Mouse (Mus musculus) frontal cortex, adult (tissue): ENCODE measurements around the gene Unc45a.
A peak's percentile ranks its signal among the peaks of the same experiment; 100 is the strongest.

ENCODE experiments used
- ATAC-seq: cut with Nextera tagmentation; 2 replicates; pipeline ENCODE4 v1.9.2; 2017; ENCODE audit warnings: mild to moderate bottlenecking, moderate library complexity, mixed read lengths; ENCODE audit not compliant: low TSS enrichment

Gene Unc45a

DNA sequence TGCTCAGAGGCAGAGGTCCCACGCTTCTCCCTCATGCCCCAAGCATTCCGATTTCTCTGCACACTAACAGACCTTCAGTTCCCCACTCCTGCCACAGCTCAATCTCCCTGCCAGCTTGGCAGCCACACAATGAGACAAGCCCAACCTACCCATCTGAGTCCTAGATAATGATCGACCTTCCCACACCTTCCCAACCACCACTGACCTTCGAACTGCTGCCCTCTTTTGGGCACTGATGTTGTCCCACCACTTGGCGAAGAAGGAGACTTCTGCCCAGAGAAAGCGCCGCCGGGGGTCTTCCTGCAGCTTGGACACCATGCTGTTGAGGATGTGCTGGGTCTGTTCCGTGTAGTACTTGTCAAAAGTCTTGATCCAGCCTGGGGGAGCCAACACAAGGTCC is 27.2 kb upstream of the Unc45a start:
- no peak for ATAC-seq

DNA sequence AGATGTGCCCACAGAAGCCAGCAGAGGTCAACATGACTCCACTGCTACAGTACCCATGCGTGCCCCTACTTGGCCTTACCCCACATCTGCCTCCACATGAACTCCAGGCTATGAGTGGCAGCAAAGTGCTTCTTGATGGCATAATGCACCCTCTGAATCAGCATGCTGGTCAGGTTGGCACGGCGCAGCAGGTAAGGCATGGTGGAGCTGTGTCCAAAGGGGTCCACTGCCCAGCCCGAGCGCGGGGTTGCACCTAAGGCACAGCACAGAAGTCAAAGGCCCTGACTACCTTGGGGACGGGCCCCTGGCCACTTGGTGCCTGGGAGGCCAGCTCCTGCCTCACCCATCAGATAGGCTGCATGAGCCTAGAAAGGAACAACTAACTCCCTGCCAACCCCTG is 26.4 kb upstream of the Unc45a start:
- ATAC-seq: no peak

DNA sequence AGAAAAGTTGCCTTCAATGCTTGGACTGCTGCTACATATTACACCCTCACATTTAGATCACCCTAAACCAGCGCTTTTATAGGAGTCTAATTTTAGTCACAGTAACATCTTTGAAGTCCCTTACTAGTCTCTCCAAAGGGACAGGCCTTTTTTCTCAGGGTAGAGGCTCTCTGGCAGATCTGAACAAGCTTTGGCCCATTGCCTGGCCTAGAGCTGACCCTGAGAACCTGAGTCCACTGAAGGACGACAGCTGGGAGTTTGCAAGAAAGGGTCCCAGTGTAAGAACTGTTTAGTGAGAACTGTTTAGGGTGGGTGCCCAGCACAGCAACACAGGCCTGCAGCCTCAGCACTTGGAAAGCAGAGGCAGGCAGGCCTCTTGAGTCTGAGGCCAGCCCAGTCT is 25.0 kb upstream of the Unc45a start:
- ATAC-seq: no peak

- ATAC-seq: no peak
Measured at GRCm38 (mm10) chr7:80360435-80360834, 19.6 kb upstream of the Unc45a start.

- no peak for ATAC-seq
Measured at GRCm38 (mm10) chr7:80358039-80358438, 17.2 kb upstream of the Unc45a start.

GRCm38 (mm10) chr7:80357156-80357555 is 16.4 kb upstream of the Unc45a start:
- peak; percentile 68 for ATAC-seq

DNA sequence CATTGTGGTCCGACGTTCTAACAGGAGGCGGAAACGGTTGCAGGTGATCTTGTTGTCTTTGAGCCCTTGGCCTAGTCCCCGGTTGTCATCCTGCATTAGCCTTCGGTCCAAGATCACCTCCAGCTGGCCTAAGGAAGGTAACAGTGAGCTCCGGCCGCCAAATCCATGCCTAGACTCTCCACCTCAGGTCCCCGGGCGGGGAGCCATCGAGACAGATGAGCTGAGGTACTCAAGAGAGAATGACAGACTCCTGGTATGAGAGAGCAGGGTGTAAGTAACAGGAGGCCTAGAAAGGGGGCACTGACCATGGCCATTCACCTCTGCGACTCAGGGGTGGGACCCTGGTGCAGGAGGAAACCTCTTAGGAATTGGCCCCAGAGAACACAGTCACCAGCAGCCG is 15.5 kb upstream of the Unc45a start:
- 0 out of 2 replicates have a peak, but pooled peaks have one; percentile 14 for ATAC-seq

- no peak for ATAC-seq
Measured at GRCm38 (mm10) chr7:80352920-80353319, 12.1 kb upstream of the Unc45a start.

DNA sequence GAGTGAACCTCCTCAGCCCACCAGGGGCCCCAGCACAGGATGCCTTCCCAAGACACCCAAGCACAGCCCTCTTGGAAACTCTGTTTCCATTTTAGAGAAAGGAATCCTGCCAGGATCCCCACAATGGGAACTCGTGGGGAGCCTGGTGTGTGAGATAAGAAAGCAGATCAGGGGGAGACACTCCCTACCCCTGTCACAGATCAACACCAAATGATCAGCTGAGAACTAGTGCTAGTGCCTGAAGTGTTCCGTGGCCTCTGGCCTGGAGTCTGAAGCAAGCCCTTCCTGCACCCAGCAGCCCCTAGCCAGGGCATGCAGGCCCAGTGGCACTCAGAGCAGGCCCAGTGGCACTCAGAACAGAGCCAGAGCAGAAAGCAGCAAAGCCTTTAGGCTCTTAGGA is 10.0 kb upstream of the Unc45a start:
- no peak for ATAC-seq

DNA sequence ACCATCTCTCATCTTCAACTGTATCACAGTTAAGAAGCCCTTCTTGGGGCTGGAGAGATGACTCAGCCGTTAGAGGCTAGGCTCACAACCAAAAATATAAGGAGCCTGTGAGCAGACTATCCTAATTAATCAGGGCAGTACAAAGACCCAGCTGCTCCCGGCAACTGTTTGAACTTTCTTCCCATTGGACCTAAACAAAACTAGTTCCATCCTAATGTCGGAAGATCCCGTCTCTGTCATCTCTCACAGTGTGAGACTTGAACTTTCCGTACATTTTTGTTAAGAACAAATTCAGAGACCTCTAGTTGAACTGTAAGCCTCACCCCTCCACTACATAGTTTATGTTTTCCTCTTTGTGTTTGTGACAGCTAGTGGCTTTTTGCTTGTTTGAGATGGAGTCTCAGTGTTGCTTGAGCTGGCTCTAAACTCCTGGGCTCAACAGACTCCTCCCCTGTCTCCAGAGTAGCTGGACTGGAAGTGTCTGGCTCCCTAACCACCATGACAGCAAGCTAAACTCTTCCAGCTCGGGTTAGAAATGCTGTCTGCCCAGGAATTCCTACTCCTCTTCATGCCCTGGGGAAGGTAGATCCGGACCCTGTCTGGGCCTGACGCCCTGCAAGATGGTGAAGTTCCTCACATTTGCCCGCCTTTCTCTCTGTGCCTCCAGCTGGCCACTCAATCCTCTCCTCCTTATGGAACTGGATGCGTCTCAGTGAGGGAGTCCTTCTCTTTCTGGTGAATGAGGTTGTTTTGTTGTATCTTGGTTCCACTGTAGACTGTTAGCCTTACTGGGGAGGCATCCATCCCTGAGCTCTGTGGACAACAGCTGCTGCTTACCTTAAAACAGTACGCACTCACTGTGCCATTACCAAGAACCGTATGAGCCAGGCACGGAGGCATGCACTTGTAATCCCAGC is 7.1 kb upstream of the Unc45a start:
- ATAC-seq: no peak

DNA sequence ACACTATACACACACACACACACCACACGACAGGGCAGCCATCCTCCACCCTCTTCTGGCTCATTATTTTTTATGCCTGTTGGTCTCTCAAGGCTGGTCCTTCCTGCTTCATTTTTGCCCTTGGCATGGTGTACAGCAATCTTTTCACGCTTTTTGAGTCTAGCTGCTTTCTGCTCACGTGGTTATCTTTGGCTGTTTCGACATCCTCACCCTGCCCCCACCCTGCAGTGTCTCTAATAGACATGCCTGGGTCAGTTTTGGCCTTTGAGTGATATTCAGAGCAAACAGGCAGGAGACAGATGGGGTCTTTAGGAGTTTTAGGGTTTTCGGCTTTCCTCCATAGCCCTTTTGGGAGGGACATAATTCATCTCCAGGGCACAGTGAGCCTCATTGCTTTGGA is 6.0 kb upstream of the Unc45a start:
- no peak for ATAC-seq

DNA sequence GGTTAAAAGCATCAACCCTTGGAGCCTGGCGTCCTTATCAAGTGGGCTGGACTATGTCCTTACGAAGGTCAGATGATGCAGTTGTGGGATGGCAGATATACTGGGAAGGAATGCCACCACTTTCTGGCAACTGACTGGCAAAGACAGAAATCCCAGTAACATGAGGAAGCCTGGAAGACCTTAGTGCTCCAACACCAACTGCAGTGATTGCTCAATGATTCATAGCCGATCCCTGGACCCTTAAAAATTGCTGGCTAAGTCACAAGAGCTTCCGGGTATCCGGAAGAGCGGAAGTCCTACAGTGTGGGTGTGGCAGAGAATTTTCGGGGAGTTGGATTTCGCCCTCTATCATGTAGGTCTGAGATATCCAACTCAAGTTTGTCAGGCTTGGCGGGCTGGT is 5.4 kb upstream of the Unc45a start:
- ATAC-seq: no peak

- ATAC-seq: no peak
Measured at GRCm38 (mm10) chr7:80343270-80344018, 2.6 kb upstream of the Unc45a start.

GRCm38 (mm10) chr7:80342858-80343257 is 2.1 kb upstream of the Unc45a start, which contains the start of gene Hddc3:
Gene Hddc3 (plus strand): TSS chr7:80343104.
- peak; percentile 53 for ATAC-seq

DNA sequence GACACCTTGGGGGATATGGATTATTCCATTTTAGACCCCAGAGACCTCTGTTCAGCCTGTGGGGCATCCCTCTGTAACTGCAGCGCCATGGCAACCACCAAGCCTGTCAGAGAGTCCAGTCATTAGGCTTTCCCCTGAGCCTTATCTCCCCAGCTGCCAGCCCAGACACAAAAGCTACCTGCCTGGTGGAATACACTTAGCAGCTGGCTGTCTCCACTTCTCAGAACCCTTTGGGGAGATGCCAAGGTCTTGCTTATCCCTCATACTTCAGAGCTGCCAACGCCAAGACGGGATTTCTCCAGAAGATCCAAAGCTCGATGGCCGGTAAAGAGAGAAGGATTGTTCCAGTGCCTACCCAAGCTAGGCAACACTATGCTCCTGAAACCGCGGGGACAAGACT is 988 bp upstream of the Unc45a start:
- ATAC-seq: no peak

DNA sequence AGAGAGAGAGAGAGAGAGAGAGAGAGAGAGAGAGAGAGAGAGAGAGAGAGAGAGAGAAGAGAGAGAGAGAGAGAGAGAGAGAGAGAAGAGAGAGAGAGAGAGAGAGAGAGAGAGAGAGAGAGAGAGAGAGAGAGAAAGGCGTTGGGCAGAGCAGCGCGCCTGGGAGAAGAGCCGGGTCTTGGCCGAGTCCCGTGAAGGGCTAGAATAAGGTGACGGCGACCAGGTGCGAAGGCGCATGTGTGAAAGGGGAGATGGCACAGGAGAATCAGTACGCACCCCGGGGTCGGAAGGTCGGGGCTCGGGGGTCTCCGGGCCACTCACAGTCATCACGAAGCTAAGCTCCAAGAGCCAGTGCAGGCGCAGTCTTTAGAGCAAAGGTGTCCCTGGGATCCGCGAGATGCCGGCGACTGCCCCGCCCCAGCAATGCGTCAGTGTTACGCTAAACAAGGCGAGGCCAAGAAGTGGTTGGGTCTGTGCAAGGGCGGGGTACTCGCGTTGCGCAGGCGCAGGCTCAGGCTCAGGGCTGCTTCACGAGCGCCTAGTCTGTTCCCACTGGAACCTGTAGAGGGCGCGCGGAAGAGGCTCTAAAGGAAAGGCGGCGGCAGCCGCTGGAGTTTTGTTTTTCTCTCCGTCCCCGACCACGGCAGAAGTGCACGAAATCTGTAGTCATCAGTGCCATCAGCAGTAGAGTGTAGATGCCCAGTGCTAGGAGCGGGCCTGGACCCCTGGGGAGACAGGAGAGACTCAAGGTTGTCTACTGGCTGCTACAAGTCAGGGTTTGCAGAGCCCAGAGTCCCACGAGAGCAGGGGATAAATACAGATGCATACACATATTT is 794 bp downstream of the Unc45a start:
- peak; percentile 89 for ATAC-seq

GRCm38 (mm10) chr7:80339371-80339770 is 1.4 kb downstream of the Unc45a start:
- no peak for ATAC-seq

- ATAC-seq: no peak
Measured at GRCm38 (mm10) chr7:80336932-80337331, 3.9 kb downstream of the Unc45a start.

- ATAC-seq: no peak
Measured at GRCm38 (mm10) chr7:80334848-80335247, 6.0 kb downstream of the Unc45a start.

- ATAC-seq: no peak
Measured at GRCm38 (mm10) chr7:80331433-80331832, 9.4 kb downstream of the Unc45a start.

DNA sequence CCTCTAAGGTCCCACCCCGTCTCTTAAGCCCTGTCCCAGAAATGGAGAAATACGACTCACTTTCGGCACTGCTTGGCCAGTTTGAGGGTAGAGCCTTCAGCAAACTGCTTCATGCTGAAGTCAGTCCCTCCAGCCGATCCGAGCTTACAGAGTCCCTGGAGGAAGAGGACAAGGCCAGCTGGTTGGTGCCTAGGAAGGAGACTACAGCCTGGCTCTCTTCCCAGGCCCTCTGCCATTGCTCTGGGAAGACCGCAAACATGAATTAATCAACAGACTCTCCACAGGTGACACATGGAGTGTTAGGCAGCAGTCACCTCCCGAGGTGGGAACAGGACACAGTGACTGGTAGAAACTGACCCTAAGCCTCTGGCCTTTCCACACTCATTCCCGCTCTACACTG is 10.5 kb downstream of the Unc45a start:
- ATAC-seq: no peak

DNA sequence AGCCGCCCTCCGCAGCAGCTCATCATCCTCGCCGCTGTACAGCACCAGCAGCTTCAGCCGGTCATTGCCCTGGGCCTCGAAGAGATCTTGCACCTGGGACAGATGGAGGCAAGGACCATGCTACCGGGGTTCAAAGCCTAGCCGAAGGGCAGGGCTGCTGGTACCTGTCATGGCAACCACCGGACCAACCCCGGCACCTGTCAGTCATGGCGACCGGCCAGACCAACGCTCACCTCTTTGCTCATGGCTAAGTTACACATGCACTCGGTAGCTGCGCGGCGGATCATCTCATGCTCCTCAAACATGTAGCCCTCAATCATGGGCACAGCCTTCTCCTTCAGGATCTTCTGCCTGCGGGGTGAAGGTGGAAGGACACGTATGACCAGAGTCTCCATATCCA is 14.7 kb downstream of the Unc45a start:
- no peak for ATAC-seq
